Mouse (Mus musculus) MEL (cell line): ENCODE measurements at regions not wholly inside any gene's neighbourhood (a gene's known extent, or its start where the extent isn't known, plus 50 kb on each side); places are given as distances from the start of the nearest gene placed in this dataset.

Experiments used
- DNase-seq: peaks from one replicate; pipeline ENCODE4 v3.0.0; 2011; ENCODE audit warnings: low read depth, low spot score
- H3K27ac ChIP-seq: 2 replicates; pipeline ENCODE4 v1.5.1; 2012; ENCODE audit warnings: low read depth, mild to moderate bottlenecking, control low read depth, low read length, moderate library complexity; ENCODE audit not compliant: control insufficient read depth
- H3K27me3 ChIP-seq, 2 experiments: fragments of 150-350 bp in 1 of 2; sonication (generic) in 1 of 2; 2 replicates each; pipeline ENCODE4 v1.6.1; 2012; ENCODE audit warnings: low read length in 2 of 2, mild to moderate bottlenecking in 2 of 2, improper control_type of control experiment in 1 of 2, moderate library complexity in 1 of 2; ENCODE audit not compliant: insufficient read depth in 2 of 2, control insufficient read depth in 1 of 2
- H3K36me3 ChIP-seq, 2 experiments: 2 replicates each; pipeline ENCODE4 v1.6.1; 2012 to 2014; ENCODE audit warnings: low read length in 2 of 2, improper control_type of control experiment in 1 of 2, inconsistent platforms in 1 of 2, mild to moderate bottlenecking in 1 of 2; ENCODE audit not compliant: insufficient read depth in 2 of 2, control insufficient read depth in 1 of 2
- H3K4me1 ChIP-seq, 2 experiments: fragments of 150-350 bp in 1 of 2; sonication (generic) in 1 of 2; 2 replicates each; pipeline ENCODE4 v1.6.1; 2012; ENCODE audit warnings: low read length in 2 of 2, improper control_type of control experiment in 1 of 2, mild to moderate bottlenecking in 1 of 2; ENCODE audit not compliant: insufficient read depth in 2 of 2, control insufficient read depth in 1 of 2
- H3K4me3 ChIP-seq, 2 experiments: fragments of 150-350 bp in 1 of 2; sonication (generic) in 1 of 2; 2 replicates each; pipeline ENCODE4 v1.5.1; 2012; ENCODE audit warnings: low read depth in 2 of 2, low read length in 2 of 2, mild to moderate bottlenecking in 2 of 2, moderate library complexity in 2 of 2, control low read depth in 1 of 2, improper control_type of control experiment in 1 of 2; ENCODE audit not compliant: control insufficient read depth in 1 of 2, insufficient read depth in 1 of 2
- H3K79me2 ChIP-seq: 2 replicates; pipeline ENCODE4 v1.6.1; 2012; ENCODE audit warnings: mild to moderate bottlenecking, low read length, moderate library complexity; ENCODE audit not compliant: control insufficient read depth, poor library complexity, insufficient read depth
- H3K9ac ChIP-seq: 2 replicates; pipeline ENCODE4 v1.6.1; 2012; ENCODE audit warnings: low read depth, mild to moderate bottlenecking, control low read depth, low read length, moderate library complexity; ENCODE audit not compliant: control insufficient read depth, poor library complexity, severe bottlenecking
- H3K9me3 ChIP-seq: fragments of 150-350 bp; sonication (generic); replicated peaks from 2 replicates; pipeline ENCODE4 v1.6.1; 2012; ENCODE audit warnings: mild to moderate bottlenecking, low read length, improper control_type of control experiment, moderate library complexity; ENCODE audit not compliant: insufficient read depth
- BHLHE40 ChIP-seq: IDR thresholded peaks from 2 replicates; pipeline ENCODE4 v1.6.1; 2012; ENCODE audit warnings: low read depth, mild to moderate bottlenecking, inconsistent platforms, low read length, improper control_type of control experiment, borderline replicate concordance
- CHD1 ChIP-seq: IDR thresholded peaks from 2 replicates; pipeline ENCODE4 v1.6.1; 2012; ENCODE audit warnings: low read depth, mild to moderate bottlenecking, inconsistent platforms, low read length, improper control_type of control experiment
- CHD2 ChIP-seq: IDR thresholded peaks from 2 replicates; pipeline ENCODE4 v1.6.1; 2011; ENCODE audit warnings: low read length, improper control_type of control experiment
- CTCF ChIP-seq, 3 experiments: IDR thresholded peaks in 2 of 3; conservative IDR thresholded peaks in 1 of 3; 2 replicates each; pipeline ENCODE4 v1.5.1; 2011 to 2012; ENCODE audit warnings: low read length in 3 of 3, low read depth in 2 of 3, mild to moderate bottlenecking in 2 of 3, improper control_type of control experiment in 1 of 3, inconsistent platforms in 1 of 3, mixed read lengths in 1 of 3, moderate library complexity in 1 of 3; ENCODE audit not compliant: control insufficient read depth in 1 of 3, insufficient read depth in 1 of 3, poor library complexity in 1 of 3, severe bottlenecking in 1 of 3
- E2F4 ChIP-seq: IDR thresholded peaks from 2 replicates; pipeline ENCODE4 v1.6.1; 2011; ENCODE audit warnings: low read depth, low read length, improper control_type of control experiment, borderline replicate concordance
- ELF1 ChIP-seq: IDR thresholded peaks from 2 replicates; pipeline ENCODE4 v1.6.1; 2014; ENCODE audit warnings: low read depth, mild to moderate bottlenecking, inconsistent platforms, low read length, improper control_type of control experiment, moderate library complexity
- EP300 ChIP-seq, 2 experiments: IDR thresholded peaks; 2 replicates each; pipeline ENCODE4 v1.6.1; 2011; ENCODE audit warnings: improper control_type of control experiment in 2 of 2, low read length in 2 of 2, low read depth in 1 of 2, mild to moderate bottlenecking in 1 of 2
- GATA1 ChIP-seq: IDR thresholded peaks from 2 replicates; pipeline ENCODE4 v1.6.1; 2011; ENCODE audit warnings: low read depth, low read length, improper control_type of control experiment
- KAT2A ChIP-seq: conservative IDR thresholded peaks from 2 replicates; pipeline ENCODE4 v1.6.1; 2012; ENCODE audit warnings: low read depth, low read length, improper control_type of control experiment, inconsistent platforms
- MAX ChIP-seq: IDR thresholded peaks from 2 replicates; pipeline ENCODE4 v1.6.1; 2011; ENCODE audit warnings: low read length, improper control_type of control experiment
- MEF2A ChIP-seq: IDR thresholded peaks from 2 replicates; pipeline ENCODE4 v1.6.1; 2014; ENCODE audit warnings: low read depth, mild to moderate bottlenecking, inconsistent platforms, low read length, improper control_type of control experiment; ENCODE audit not compliant: poor library complexity, insufficient replicate concordance, severe bottlenecking; ENCODE audit errors: extremely low read depth
- MXI1 ChIP-seq: IDR thresholded peaks from 2 replicates; pipeline ENCODE4 v1.6.1; 2011; ENCODE audit warnings: mild to moderate bottlenecking, low read depth, low read length, improper control_type of control experiment
- MYC ChIP-seq: IDR thresholded peaks from 2 replicates; pipeline ENCODE4 v1.6.1; 2011; ENCODE audit warnings: low read depth, mild to moderate bottlenecking, low read length, improper control_type of control experiment, moderate library complexity
- NRF1 ChIP-seq: IDR thresholded peaks from 2 replicates; pipeline ENCODE4 v1.6.1; 2014; ENCODE audit warnings: low read depth, mild to moderate bottlenecking, inconsistent platforms, low read length, improper control_type of control experiment, moderate library complexity; ENCODE audit not compliant: poor library complexity, insufficient read depth, severe bottlenecking
- POLR2AphosphoS2 ChIP-seq: IDR thresholded peaks from 2 replicates; pipeline ENCODE4 v1.6.1; 2011; ENCODE audit warnings: low read length, improper control_type of control experiment
- RAD21 ChIP-seq: IDR thresholded peaks from 2 replicates; pipeline ENCODE4 v1.6.1; 2011; ENCODE audit warnings: mild to moderate bottlenecking, low read depth, low read length, improper control_type of control experiment
- RCOR1 ChIP-seq: IDR thresholded peaks from 2 replicates; pipeline ENCODE4 v1.6.1; 2012; ENCODE audit warnings: low read depth, mild to moderate bottlenecking, inconsistent platforms, low read length, improper control_type of control experiment
- SIN3A ChIP-seq: IDR thresholded peaks from 2 replicates; pipeline ENCODE4 v1.6.1; 2012; ENCODE audit warnings: low read length, improper control_type of control experiment, inconsistent platforms
- SMC3 ChIP-seq: IDR thresholded peaks from 2 replicates; pipeline ENCODE4 v1.6.1; 2011; ENCODE audit warnings: low read depth, low read length, improper control_type of control experiment
- TCF12 ChIP-seq: IDR thresholded peaks from 2 replicates; pipeline ENCODE4 v1.6.1; 2014; ENCODE audit warnings: low read depth, mild to moderate bottlenecking, inconsistent platforms, low read length, improper control_type of control experiment, moderate library complexity
- UBTF ChIP-seq: IDR thresholded peaks from 2 replicates; pipeline ENCODE4 v1.6.1; 2012; ENCODE audit warnings: low read depth, mild to moderate bottlenecking, inconsistent platforms, low read length, improper control_type of control experiment, moderate library complexity, borderline replicate concordance; ENCODE audit not compliant: insufficient read depth
- ZC3H11A ChIP-seq: IDR thresholded peaks from 2 replicates; pipeline ENCODE4 v1.6.1; 2012; ENCODE audit warnings: low read depth, mild to moderate bottlenecking, inconsistent platforms, low read length, improper control_type of control experiment
- ZMIZ1 ChIP-seq: IDR thresholded peaks from 2 replicates; pipeline ENCODE4 v1.6.1; 2012; ENCODE audit warnings: low read depth, mild to moderate bottlenecking, inconsistent platforms, low read length, improper control_type of control experiment, moderate library complexity

GRCm38 (mm10) chr9:32936462-32936861, 300.4 kb downstream of the Ets1 start:
- no peak for DNase-seq
- TF ChIP-seq UBTF (no peak), MEF2A (no peak), MYC (no peak), CHD2 (no peak), POLR2AphosphoS2 (no peak), EP300 (IDR thresholded peaks at IDR 0.05; ENCODE audit: low read depth in 1 of 2, low read length in 2 of 2) (no peak), KAT2A (no peak), SMC3 (no peak), RCOR1 (no peak), GATA1 (no peak), ZC3H11A (no peak), ELF1 (no peak), SIN3A (no peak), BHLHE40 (no peak), MAX (no peak), CHD1 (no peak), CTCF (IDR thresholded peaks at IDR 0.05 in 2 of 3, conservative IDR thresholded peaks at IDR 0.05 in 1 of 3; ENCODE audit: control insufficient read depth in 1 of 3, insufficient read depth in 1 of 3, low read depth in 2 of 3, low read length in 3 of 3, poor library complexity in 1 of 3, severe bottlenecking in 1 of 3) (no peak)
- TF ChIP-seq, all 39 proteins: peak for 0
- H3K79me2 ChIP-seq: no peaks in the 10 kb centered on the region
- H3K36me3 ChIP-seq: no peaks in the 10 kb centered on the region
- H3K27ac ChIP-seq: no peak overlapping the region
- no peak overlapping the region for H3K9ac ChIP-seq
- no peaks in the 10 kb centered on the region for H3K27me3 ChIP-seq
- H3K4me3 ChIP-seq: no peak overlapping the region
- H3K9me3 ChIP-seq: no peaks in the 10 kb centered on the region
- no peaks in the 10 kb centered on the region for H3K4me1 ChIP-seq

DNA sequence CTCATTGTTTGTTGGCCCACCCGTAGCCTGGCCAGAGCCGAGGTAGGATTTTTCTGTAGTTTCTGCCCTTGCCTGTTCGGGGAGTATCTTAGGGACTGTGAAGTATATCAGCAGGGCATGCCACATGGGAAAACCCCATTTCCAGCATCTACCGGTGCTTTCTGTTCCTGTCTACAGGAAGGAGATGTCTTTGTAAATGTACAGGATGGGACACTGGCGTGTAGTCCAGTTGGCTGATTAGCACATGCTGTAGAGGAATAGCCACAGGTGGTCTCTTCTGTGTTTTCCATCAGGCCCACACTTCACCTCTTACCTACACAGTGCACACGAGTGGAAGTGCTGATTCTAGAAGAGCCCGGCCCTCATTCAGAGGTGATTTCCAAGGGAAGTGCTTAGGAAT, 301.4 kb downstream of the Ets1 start:
- Histone ChIP-seq H3K27ac (no peak overlapping the region), H3K27me3 (no peaks in the 10 kb centered on the region), H3K9me3 (no peaks in the 10 kb centered on the region), H3K9ac (no peak overlapping the region), H3K79me2 (no peaks in the 10 kb centered on the region), H3K4me1 (no peaks in the 10 kb centered on the region), H3K36me3 (no peaks in the 10 kb centered on the region), H3K4me3 (no peak overlapping the region)
- DNase-seq: no peak
- TF ChIP-seq SIN3A (no peak), SMC3 (no peak), ZMIZ1 (no peak), MAX (no peak), RAD21 (no peak), NRF1 (no peak), TCF12 (no peak), UBTF (no peak), CHD1 (no peak), E2F4 (no peak), EP300 (IDR thresholded peaks at IDR 0.05; ENCODE audit: low read depth in 1 of 2, low read length in 2 of 2) (no peak), MXI1 (no peak), POLR2AphosphoS2 (no peak)
